Mouse (Mus musculus): ENCODE results near the gene Tiam2. TPM values are rescaled to one million over a fixed set of nuclear protein-coding genes. Genes with fewer than 3 reads are reported as not detected.

Tiam2 gene
- total and polyA plus RNA-seq, 3 experiments, result 0.42 to 1.9 TPM; not detected in 1

GRCm38 (mm10) chr17:3520344-3520743 is 194.0 kb downstream of the Tiam2 start:
- Histone ChIP-seq H3K79me2 (ENCODE audit: control insufficient read depth, insufficient read depth, low read length, poor library complexity) (no peaks in the 10 kb centered on the region), H3K9me3 (replicated peaks; ENCODE audit: insufficient read depth, low read length) (no peaks in the 10 kb centered on the region), H3K9ac (ENCODE audit: control insufficient read depth, low read depth, low read length, poor library complexity, severe bottlenecking) (no peak overlapping the region), H3K4me3 (ENCODE audit: control insufficient read depth in 1 of 2, insufficient read depth in 1 of 2, low read depth in 2 of 2, low read length in 2 of 2) (no peak overlapping the region), H3K27me3 (ENCODE audit: control insufficient read depth in 1 of 2, insufficient read depth in 2 of 2, low read length in 2 of 2) (no peaks in the 10 kb centered on the region), H3K4me1 (ENCODE audit: control insufficient read depth in 1 of 2, insufficient read depth in 2 of 2, low read length in 2 of 2) (no peaks in the 10 kb centered on the region; a peak in 1 of 4 replicates), H3K27ac (ENCODE audit: control insufficient read depth, low read depth, low read length) (no peak overlapping the region), H3K36me3 (ENCODE audit: control insufficient read depth in 1 of 2, insufficient read depth in 2 of 2, low read length in 2 of 2) (no peaks in the 10 kb centered on the region)
- TF ChIP-seq POLR2AphosphoS2 (IDR thresholded peaks at IDR 0.05; ENCODE audit: low read length) (no peak), MYC (IDR thresholded peaks at IDR 0.05; ENCODE audit: low read depth, low read length) (no peak), MEF2A (IDR thresholded peaks at IDR 0.05; ENCODE audit: extremely low read depth, insufficient replicate concordance, low read depth, low read length, poor library complexity, severe bottlenecking) (no peak), CHD1 (IDR thresholded peaks at IDR 0.05; ENCODE audit: low read depth, low read length) (no peak), TCF12 (IDR thresholded peaks at IDR 0.05; ENCODE audit: low read depth, low read length) (no peak)
- no peak for DNase-seq (ENCODE audit: low read depth, low spot score)

- Histone ChIP-seq H3K9me3 (replicated peaks; ENCODE audit: insufficient read depth, low read length) (no peaks in the 10 kb centered on the region), H3K9ac (ENCODE audit: control insufficient read depth, low read depth, low read length, poor library complexity, severe bottlenecking) (peak overlapping the region; percentile 15; the same call in 1 of the 2 replicates), H3K27ac (ENCODE audit: control insufficient read depth, low read depth, low read length) (peak overlapping the region; percentile 69), H3K4me1 (ENCODE audit: control insufficient read depth in 1 of 2, insufficient read depth in 2 of 2, low read length in 2 of 2) (peaks cover 20 to 26% of the 10 kb centered on the region in 2 experiments), H3K36me3 (ENCODE audit: control insufficient read depth in 1 of 2, insufficient read depth in 2 of 2, low read length in 2 of 2) (peaks cover 0 to 29% of the 10 kb centered on the region in 2 experiments; a peak in 3 of 4 replicates), H3K79me2 (ENCODE audit: control insufficient read depth, insufficient read depth, low read length, poor library complexity) (no peaks in the 10 kb centered on the region), H3K4me3 (ENCODE audit: control insufficient read depth in 1 of 2, insufficient read depth in 1 of 2, low read depth in 2 of 2, low read length in 2 of 2) (no peak overlapping the region), H3K27me3 (ENCODE audit: control insufficient read depth in 1 of 2, insufficient read depth in 2 of 2, low read length in 2 of 2) (no peaks in the 10 kb centered on the region)
- DNase-seq (ENCODE audit: low read depth, low spot score), result peak; percentile 61
- TF ChIP-seq MEF2A (IDR thresholded peaks at IDR 0.05; ENCODE audit: extremely low read depth, insufficient replicate concordance, low read depth, low read length, poor library complexity, severe bottlenecking), result no peak
- peak; percentile 50; the same call in 1 of the 2 replicates for TF ChIP-seq MYB (IDR thresholded peaks at IDR 0.05; ENCODE audit: low read depth, low read length)
- TF ChIP-seq EP300 (IDR thresholded peaks at IDR 0.05; ENCODE audit: low read depth in 1 of 2, low read length in 2 of 2), result peak; percentile 89 to 92
- no peak for TF ChIP-seq POLR2AphosphoS5 (IDR thresholded peaks at IDR 0.05; ENCODE audit: borderline replicate concordance, low read depth, low read length)
- TF ChIP-seq ZNF384 (IDR thresholded peaks at IDR 0.05; ENCODE audit: low read depth, low read length), result no peak
- TF ChIP-seq HCFC1 (IDR thresholded peaks at IDR 0.05; ENCODE audit: low read depth, low read length), result no peak
- TF ChIP-seq KAT2A (conservative IDR thresholded peaks at IDR 0.05; ENCODE audit: low read depth, low read length), result no peak
- TF ChIP-seq SIN3A (IDR thresholded peaks at IDR 0.05; ENCODE audit: low read length), result peak; percentile 64
- TF ChIP-seq ELF1 (IDR thresholded peaks at IDR 0.05; ENCODE audit: low read depth, low read length), result no peak
- TF ChIP-seq TAL1 (IDR thresholded peaks at IDR 0.05; ENCODE audit: low read length), result no peak
- no peak for TF ChIP-seq JUND (IDR thresholded peaks at IDR 0.05; ENCODE audit: low read depth, low read length)
- no peak for TF ChIP-seq SMC3 (IDR thresholded peaks at IDR 0.05; ENCODE audit: low read depth, low read length)
- TF ChIP-seq CHD1 (IDR thresholded peaks at IDR 0.05; ENCODE audit: low read depth, low read length), result 0 out of 2 replicates have a peak, but pooled peaks have one; percentile 43
- TF ChIP-seq TBP (IDR thresholded peaks at IDR 0.05; ENCODE audit: low read depth, low read length), result no peak
- no peak; the same call in 1 of the 2 replicates for TF ChIP-seq NELFE (IDR thresholded peaks at IDR 0.05; ENCODE audit: low read depth, low read length)
- no peak for TF ChIP-seq MYC (IDR thresholded peaks at IDR 0.05; ENCODE audit: low read depth, low read length)
- TF ChIP-seq UBTF (IDR thresholded peaks at IDR 0.05; ENCODE audit: borderline replicate concordance, insufficient read depth, low read depth, low read length), result no peak
- no peak for TF ChIP-seq RAD21 (IDR thresholded peaks at IDR 0.05; ENCODE audit: low read depth, low read length)
- peak; percentile 87 for TF ChIP-seq TCF12 (IDR thresholded peaks at IDR 0.05; ENCODE audit: low read depth, low read length)
- no peak for TF ChIP-seq USF2 (IDR thresholded peaks at IDR 0.05; ENCODE audit: borderline replicate concordance in 1 of 2, insufficient read depth in 1 of 2, low read depth in 1 of 2, low read length in 2 of 2)
- peak; percentile 81 for TF ChIP-seq ETS1 (IDR thresholded peaks at IDR 0.05; ENCODE audit: low read depth, low read length)
- TF ChIP-seq MAFK (IDR thresholded peaks at IDR 0.05; ENCODE audit: borderline replicate concordance, low read depth, low read length), result no peak
- peak; percentile 92 for TF ChIP-seq GATA1 (IDR thresholded peaks at IDR 0.05; ENCODE audit: low read depth, low read length)
- no peak for TF ChIP-seq MAZ (IDR thresholded peaks at IDR 0.05; ENCODE audit: low read depth, low read length)
- no peak for TF ChIP-seq POLR2AphosphoS2 (IDR thresholded peaks at IDR 0.05; ENCODE audit: low read length)
- peak; percentile 84 for TF ChIP-seq RCOR1 (IDR thresholded peaks at IDR 0.05; ENCODE audit: low read depth, low read length)
- no peak for TF ChIP-seq NRF1 (IDR thresholded peaks at IDR 0.05; ENCODE audit: insufficient read depth, low read depth, low read length, poor library complexity, severe bottlenecking)
- no peak for TF ChIP-seq CTCF (IDR thresholded peaks at IDR 0.05 in 2 of 3, conservative IDR thresholded peaks at IDR 0.05 in 1 of 3; ENCODE audit: control insufficient read depth in 1 of 3, insufficient read depth in 1 of 3, low read depth in 2 of 3, low read length in 3 of 3, poor library complexity in 1 of 3, severe bottlenecking in 1 of 3)
- no peak for TF ChIP-seq CHD2 (IDR thresholded peaks at IDR 0.05; ENCODE audit: low read length)
Measured at GRCm38 (mm10) chr17:3527841-3528471, 201.6 kb downstream of the Tiam2 start.

Data from MEL (cell line).